Mouse (Mus musculus) erythroblast, embryonic 14.5 days (primary cell): ENCODE results near the gene Mbnl2.

ENCODE experiments used
- GATA1 ChIP-seq: IDR thresholded peaks from 2 replicates; pipeline ENCODE4 v1.6.1; 2012; ENCODE audit warnings: low read length, inconsistent platforms, mixed read lengths
- TAL1 ChIP-seq: IDR thresholded peaks from 3 replicates; pipeline ENCODE4 v1.6.1; 2012; ENCODE audit warnings: low read length, inconsistent platforms, mixed read lengths

DNA sequence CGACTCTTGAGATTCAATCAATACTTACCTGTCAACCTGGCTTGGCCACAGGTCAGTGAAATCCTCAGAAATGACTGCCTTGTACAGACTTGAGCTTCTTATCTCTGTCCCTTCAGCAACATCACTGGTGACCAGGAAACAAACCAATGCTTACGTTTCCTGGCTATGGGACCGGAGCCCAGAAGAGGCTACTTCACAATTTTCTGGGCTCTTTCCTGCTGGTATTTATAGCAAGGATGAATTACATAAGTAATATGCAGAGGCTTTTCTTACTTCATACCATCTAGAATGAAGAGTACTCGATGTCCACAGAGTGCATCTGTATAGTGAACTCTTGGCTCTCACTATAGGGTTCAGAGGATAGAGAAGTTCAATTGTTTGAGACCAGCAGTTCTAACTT is 111.8 kb downstream of the Mbnl2 start:
- TF ChIP-seq GATA1 (no peak), TAL1 (no peak)
